Mouse (Mus musculus): Measurements from ENCODE around the gene Ensa.

Gene Ensa

DNA sequence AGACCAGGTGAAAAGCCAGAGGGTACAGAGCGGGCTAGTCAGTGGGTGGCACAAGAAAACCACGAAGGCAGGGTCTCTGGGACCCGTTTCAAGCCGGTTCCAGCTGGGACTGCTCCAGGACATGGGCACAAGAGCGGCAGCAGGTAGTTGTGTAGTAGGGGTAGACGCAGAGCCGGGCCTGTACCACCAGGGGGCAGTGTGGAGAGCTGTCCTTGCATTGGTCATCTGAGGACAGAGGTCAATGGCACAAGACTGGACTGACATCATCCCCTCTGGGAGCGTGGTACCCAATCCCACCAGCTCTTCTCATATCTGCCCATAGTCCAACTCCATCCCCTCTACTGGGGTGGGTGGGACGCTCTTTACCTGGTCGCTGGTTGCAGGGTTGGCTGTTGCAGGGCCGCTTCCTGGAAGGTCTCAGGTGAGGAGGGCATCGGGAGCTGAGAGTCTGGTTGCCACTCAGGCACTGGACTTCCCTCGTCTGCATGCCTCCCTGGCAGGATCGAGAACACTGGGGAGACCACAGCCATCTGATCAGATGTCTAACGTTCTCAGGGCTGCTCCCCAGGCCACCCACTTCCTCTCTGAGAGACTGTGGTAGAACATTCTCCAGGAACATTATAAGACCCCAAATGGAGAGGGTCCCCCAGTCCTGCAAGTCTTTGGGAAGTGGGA lies 52.1 kb downstream of the Ensa start:
- peak; percentile 85 to 95 for DNase-seq (ENCODE audit: inconsistent age in 2 of 2, low spot score in 1 of 2)

DNA sequence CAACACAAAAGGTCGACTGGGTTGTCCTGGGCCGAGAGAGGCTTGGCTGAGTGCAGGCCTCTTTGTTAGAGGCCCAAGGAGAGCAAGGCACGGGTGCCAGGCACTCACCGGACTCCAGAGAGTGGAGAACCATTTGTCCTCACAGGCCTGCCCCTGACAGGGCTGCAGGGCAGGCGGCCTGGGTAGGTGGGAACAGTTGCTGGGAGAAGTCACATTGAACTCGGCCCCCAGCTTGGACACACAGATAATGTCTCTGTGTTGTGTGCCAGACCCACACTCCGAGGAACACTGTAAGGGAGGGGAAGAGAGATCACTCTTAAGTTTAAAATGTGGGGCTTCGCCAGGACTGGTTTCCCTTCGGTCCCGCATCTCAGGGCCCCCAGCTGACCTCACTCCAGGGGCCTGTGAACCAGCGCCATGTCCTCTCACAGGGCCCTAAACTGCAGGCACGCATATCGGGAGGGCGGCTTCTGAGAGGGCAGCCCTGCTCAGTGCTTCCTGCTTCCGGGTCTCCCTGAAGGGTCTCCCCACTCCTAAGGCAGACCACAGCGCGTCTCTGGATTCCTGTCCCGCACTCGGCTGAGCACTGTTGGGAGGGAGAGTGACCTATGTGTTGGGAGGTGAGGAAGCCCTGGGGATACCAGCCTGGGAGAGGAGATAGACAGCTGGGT lies 52.8 kb downstream of the Ensa start:
- DNase-seq (ENCODE audit: inconsistent age in 2 of 2, low spot score in 1 of 2), result no peak

DNA sequence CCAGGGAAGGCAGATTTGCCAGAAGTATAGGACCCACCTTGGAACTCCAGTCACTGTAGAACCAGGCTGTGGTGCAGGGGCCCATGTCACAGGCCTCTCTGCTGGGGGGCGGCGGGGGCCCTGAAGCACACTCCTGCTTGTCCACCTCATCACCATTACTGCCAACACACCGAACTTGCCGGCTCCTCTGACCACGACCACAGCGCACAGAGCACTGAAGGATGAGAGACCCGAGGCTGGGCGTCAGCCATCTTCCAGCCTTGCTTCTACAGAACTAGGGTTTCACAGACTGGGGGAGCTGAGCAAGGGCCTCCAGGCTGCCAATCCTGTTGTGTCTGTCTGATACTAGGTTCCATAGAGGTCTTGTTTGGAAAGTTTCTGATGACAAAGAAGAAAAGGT lies 54.8 kb downstream of the Ensa start:
- DNase-seq (ENCODE audit: inconsistent age in 2 of 2, low spot score in 1 of 2), result no peak

DNA sequence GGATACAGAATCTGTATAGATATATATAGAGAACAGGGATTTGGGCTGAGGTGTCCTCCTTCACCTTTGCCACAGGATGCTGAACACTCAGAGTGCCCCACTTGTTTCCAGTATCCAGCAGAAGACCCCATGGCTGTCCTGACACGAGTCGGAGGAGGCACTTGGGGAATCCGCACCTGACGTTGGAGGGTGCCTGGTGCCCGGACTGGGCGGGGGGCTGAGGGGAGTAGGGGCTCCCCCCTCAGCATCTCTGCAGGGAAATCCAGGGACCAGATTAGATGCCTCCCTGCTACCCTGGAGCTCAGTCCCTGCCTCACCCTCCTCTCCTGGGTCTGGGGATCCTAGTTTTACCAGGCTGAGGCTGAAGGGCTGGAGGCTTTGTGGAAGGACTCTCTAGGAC lies 55.9 kb downstream of the Ensa start:
- DNase-seq (ENCODE audit: inconsistent age in 2 of 2, low spot score in 1 of 2), result no peak

DNA sequence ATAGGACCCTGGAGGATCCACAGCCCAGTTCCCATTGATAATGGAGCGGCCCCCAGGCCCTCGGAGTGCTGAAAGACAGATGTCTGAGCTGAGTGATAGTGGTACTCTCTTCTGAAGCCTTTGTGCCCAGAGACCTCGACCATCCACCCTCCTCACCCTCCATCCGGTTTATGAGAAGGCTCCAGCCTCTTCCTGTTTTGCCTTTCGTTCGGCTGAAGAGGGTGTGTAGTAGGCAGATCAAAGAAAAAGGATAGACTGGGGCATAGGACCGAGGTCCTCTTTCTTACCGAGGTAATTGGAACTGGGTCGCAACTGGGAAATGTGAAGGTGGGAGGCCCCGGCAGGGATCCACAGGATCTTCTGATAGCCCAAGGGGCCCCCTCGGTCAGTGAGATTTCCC lies 56.6 kb downstream of the Ensa start:
- DNase-seq (ENCODE audit: inconsistent age in 2 of 2, low spot score in 1 of 2), result no peak

Data from adrenal gland, adult (tissue).